Mouse (Mus musculus) adrenal gland, postnatal 25 days (tissue): ENCODE data around the gene Pde4a. TPM values are rescaled to one million over a fixed set of nuclear protein-coding genes. Genes with fewer than 3 reads are reported as not detected.

Experiments used
- DNase-seq: peaks from one replicate; pipeline ENCODE4 v3.0.0; 2021; ENCODE audit warnings: mixed read lengths
- long read RNA-seq: library from polyadenylated mRNA; stranded (forward); transcript quantifications from one replicate; pipeline ENCODE4 v2.0.0, GENCODE M21; 2021
- total RNA-seq: library from RNA; stranded (reverse); gene quantifications from 2 replicates; pipeline ENCODE4 v1.2.3, GENCODE M21; 2021

Pde4a gene
- 12.9 and 13.1 TPM in 2 replicates for total RNA-seq
- long read RNA-seq, full-length matches to known transcripts = 5 of 9 reads
- long read RNA-seq, partial matches to known transcripts = 0 of 9 reads
- long read RNA-seq, other reads (novel, unspliced or antisense) = 4 of 9 reads

DNA sequence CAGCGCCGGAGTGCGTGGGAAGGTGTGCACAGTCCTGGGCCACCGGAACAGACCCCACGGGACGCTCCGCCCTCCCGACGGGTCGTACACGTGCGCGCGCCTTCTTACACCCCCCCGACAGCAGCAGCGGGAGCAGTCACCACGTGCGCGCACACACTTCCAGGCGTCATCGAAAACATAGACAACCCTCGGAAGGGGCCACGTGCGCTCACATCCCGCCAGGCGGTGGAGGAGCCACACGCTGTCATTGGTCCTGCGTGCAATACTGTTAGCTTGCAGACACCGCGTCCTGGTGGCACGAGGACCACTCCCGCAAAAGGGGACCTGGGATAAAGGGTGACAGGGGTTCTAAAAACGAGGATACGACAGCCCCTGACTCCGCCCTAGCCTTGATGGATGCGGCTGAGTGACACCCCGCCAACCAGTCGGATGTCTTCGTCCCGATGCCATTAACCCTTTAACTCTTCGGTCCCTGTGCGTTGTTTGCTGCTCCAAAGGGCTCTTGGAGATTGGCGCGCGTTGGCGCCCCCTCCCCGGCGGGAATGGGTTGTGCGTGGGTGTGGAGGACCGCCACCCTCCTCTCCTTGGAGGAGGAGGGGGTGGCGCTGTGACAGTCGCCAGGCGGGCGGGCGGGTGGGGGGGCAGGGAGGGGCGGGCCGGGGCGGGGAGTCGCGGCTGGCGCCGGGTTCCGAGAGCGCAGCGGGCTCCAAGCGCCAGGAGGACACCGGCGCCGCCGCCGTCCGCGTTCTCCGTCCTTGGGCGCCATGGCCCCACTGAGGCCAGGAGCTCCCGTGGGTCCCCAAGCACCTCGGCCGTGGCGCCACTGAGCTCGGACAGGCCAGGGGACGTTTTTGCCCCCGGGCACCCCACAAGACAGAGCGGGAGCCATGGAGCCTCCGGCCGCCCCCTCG is at the start of gene Pde4a:
Pde4a (plus strand) TSS at position 674 of the 911 bp plus-strand sequence.
- DNase-seq = peak; percentile 36

DNA sequence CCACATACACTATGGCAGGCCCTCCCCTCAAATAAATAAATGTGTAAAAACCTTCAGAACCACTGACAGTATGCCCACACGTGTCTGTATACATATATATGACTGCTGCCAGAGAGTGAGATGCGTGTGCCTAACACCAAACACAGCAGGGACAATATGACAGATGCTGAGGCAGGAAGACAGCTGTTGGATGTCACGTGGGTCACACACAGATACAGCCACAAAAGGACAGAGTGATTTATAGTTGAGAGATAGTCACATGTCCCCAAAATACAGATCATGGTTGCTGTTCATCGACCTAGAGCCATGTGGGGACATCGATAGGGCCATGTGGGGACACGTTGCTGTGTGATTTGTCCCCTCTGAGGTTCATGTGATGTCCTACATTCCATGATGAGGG is 48.4 kb upstream of the Pde4a start:
- DNase-seq = no peak

DNA sequence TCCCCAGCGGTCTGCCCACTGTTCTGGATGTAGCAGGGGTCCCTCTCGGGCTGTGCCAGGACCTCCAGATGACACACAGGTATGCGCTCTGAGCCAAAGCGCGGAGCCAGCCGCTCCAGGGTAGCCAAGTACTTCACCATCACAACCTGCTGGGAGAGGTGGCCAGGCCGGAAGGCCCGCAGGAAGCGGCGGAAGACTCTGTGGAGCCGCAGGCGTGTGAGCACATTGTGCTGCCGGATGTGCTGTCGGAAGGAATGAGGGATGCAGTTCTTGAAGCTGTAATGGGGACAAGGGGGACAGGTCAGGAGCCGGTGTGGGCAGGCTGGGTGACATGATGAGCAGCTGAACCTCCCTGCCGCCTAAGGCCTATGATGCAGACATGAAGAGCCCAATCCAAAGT is 44.0 kb upstream of the Pde4a start:
- no peak for DNase-seq

DNA sequence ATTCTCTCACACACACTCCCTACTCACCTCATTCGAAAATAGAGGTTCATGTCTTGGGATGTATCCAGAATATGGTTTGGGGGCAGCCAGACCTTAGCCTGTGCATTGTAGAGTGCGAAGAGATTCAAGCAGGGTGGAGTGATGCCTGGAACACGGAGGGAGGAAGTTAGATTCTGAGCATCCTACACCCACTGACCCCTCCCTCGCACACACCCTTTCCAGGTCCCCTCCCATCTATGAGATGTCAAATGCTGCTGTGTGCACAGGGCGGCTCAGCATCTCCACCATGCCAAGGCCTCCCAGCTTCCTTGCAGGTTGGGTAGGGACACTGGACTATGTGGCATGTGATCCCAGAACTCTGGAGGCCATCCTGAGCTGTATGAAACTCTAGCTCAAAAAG is 40.7 kb upstream of the Pde4a start:
- no peak for DNase-seq

DNA sequence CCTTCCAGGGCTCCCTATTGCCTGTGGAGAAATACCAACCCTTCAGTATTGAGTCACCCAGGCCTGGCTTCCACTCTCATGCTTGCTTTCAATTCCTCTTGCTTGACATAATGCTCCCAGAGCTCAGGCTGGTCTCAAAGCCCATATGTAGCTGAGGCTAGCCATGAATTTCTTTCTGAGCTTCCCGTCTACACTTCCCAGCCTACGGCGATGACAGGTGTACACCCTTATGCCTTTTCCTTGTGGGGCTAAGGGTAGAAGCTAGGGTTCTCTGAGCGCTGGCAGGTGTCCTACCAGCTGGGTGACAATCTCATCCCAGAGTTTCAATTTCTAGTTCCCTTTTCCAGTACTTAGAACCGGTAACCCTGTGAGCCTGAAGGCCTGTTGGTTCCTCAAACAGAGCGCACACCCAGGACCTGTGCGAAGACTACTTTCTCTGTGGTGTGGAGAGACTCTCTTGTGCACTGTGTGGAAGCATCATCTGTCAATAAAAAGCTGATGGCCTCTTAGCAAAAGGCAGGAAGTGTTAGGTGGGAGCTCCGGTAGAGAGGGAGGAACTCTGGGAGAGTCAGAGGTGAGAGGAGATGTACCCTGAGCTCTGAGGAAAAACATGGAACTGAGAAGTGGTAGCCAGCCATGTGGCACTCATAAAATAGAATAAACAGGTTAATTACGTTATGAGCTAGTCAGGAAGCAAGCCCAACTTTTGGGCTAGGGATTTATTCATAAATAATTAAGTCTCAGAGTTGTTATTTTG is 39.8 kb upstream of the Pde4a start:
- no peak for DNase-seq

DNA sequence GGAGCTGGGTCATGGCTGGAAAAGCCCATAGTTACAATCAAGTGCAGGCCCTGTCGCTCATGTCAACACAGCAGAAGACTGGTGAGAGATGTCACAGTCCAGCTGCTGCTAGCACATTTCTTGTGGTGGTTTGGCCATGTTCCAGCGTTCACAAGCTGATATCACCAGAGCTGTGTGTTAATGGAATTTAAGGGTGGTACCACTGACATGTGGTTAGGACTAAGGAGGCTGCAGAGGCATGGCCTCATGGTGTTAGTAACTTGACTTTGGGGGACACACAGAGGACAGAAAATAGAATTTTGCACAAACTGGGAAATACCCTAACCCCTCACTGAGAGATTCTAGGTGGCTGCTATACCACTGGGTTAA is 39.3 kb upstream of the Pde4a start:
- no peak for DNase-seq

DNA sequence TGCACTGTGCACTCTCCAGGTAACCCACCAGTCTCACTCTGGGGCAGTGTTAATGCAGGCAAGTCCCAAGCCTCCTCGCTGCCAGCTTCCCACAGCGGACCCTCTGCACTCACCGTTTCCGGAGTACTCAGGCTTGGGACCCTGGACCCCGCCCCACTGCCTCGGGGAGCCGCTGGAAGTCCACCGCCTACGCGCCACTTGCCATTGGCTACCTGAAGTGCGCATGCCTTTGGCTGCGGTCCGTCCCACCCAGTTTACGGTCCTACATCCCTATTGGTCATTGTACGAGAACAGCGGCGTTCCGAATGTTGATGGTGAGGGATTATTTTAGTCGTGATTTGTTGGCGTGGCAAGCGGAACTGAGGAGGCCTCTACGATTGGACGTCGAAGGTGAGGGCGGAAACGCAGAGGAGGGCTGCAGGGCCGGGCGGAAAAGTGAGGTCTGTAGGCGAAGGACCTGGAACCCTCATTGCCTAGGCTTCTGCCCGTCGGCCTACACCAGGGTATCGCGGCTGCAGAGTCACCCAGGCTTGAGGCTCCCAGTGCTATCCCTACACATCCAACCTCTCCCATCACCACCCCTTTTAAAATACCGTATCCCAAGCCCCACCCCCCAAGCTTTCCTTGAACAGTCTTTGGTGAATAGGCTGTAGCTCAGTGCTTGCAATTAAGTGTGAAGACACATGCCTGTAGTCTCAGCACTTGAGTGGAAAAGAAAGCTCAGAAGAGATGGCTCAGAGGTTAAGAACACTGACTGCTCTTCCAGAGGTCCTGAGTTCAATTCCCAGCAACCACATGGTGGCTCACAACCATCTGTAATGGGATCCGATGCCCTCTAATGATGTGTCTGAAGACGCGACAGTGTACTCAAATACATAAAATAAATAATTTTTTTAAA is 34.2 kb upstream of the Pde4a start, which contains the start of gene Tyk2:
Tyk2 (minus strand) TSS at position 185 of the 898 bp plus-strand sequence.
- peak; percentile 89 for DNase-seq

DNA sequence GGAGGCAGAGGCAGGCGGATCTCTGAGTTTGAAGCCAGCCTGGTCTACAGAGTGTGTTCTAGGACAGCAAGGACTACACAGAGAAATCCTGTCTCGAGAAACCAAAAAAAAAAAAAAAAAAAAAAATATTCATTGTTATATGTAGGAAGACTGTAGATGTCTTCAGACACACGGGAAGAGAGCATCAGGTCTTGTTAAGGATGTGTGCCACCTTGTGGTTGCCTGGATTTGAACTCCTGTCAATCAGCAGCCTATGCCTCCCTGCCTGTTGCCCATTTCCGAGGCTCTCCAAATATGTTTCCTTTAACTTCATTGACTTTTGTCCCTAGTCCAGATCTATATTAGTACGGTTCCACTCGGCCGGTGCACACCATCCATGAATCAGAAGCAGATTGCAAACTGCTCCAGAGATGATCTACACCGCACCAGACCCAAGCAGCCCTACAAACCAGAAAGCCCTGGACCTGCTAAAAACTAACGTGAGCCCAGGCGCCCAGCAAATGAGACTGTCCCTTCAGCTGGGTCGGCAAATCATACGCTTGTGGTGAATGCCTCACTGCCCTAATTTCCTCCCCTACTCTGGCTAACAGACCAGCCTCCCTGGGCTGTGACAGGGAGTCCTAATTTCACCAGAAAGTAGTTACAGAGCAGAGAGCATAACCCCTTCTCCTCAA is 33.3 kb upstream of the Pde4a start:
- DNase-seq = no peak

DNA sequence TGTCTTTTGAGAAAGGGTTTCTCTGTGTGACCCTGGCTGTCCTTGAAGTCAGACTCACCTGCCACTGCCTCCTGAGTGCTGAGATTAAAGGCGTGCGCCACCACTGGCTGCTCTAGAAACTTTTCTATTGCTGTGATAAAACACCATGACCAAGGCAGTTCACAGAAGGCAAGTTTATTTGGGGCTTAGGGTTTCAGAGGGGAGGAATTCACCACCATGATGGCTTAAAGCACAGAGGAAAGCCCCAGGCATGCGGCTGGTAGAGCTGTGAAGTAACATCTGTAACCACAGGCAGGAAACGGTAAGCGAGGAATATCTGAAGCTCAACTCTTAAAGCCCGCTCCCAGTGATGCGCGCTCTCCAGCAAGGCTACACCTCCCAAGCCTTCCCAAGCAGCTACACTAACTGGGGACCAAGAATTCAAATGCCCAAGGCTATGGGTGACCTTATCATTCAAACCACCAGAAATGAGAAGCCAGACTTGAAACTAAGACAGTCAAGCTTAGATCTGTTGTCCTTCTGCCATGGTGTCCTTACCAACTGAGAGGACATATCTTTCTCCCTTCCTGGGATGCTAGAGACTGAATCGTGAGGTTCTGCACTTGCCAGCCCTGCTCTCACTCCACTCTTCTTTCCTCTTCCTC is 32.3 kb upstream of the Pde4a start:
- no peak for DNase-seq

DNA sequence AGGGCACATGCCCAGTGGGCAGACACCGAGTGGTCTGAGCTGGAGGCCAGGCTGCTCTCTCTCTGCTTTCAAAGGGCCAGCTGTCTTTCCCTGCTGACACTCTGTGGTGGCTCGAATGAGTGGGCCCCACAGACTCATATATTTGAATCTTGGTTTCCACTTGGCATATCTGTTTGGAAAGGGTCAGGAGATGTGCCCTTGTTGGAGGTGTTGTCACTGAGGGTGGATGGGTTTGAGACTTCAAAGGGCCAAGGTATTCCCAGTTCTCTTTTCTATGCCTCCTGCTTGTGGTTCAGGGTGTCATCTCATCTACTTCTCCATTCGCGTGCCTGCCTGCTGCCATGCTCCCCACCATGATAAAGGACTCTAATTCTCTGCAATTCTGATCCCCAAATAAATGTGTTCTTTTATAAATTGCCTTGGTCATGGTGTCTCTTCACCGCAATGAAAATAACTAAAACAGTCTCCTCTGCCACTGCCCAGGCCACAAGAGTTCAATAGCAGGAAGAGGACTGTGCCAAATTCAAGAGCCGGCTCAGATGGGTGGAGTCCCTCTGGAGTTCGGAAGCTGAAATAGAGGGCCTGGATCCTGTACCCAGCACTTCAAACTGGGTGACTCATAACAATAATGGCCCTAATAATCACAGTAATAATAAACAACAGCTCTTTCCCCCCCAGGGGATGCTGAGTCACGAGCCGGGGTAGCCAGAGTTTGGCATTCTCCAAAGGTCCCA is 30.8 kb upstream of the Pde4a start:
- DNase-seq = peak; percentile 26

DNA sequence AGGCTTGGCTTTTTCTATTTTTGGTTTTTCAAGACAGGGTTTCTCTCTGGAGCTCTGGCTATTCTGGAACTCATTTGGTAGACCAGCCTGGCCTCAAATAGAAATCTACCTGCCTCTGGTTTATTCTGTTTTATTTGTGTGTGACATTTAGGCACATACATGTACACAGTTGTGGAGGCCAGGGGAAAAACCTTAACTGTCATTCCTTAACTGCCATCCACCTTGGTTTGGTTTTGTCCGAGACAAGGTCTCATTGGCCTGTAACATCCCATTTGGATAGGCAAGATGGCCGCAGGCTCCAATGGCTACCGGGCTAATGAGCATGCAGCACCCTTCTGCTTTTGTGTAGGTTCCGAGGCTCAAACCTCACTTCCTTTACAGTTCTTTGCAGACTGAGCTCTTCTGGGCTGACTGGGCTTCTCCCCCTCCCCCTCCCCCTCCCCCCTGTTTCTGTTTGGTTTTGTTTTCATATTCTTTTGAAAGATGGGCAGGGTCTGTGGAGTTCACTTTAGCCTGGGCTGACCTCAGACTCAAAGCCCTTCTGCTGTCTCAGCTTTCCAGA is 30.1 kb upstream of the Pde4a start:
- DNase-seq = no peak

DNA sequence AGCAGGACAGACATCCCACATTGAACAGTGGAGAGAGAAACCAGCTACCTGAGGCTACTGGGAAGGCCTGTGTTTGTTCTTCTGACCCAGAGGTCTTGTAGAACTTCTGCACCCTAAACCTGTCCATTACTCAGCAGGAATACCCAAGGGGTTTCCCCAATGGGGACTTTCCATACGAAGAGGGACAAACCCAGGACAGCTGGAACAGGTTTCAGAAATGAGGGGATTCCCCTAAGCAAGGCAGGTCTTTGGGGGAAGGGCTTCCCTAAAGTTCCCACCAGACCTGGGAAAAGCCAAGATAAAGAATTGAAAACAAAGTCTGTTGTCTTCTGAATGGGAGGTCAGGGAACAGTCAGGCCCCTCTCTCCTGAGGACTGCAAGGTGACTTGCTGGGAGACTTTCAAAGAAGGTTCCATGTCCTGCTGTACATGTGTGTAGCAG is 29.6 kb upstream of the Pde4a start:
- DNase-seq = no peak

DNA sequence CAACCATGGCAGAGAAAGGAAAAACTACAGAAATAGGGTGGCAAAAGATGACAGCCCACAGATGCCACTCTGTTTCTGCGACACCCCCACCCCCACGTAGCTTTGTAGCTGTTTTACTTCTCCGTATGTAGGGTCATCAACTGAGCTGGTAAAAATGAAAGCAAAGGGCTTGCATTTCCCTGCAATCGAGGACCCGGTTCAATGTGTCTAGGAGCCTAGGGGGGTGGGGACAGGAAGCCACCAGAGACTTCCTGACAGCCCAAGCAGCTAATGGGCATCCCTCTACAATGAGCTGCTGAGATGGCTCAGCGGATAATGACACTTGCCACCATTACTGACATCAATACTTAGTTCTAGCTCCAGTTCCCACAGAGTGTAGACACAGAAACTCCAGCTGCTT is 29.1 kb upstream of the Pde4a start:
- DNase-seq = no peak

DNA sequence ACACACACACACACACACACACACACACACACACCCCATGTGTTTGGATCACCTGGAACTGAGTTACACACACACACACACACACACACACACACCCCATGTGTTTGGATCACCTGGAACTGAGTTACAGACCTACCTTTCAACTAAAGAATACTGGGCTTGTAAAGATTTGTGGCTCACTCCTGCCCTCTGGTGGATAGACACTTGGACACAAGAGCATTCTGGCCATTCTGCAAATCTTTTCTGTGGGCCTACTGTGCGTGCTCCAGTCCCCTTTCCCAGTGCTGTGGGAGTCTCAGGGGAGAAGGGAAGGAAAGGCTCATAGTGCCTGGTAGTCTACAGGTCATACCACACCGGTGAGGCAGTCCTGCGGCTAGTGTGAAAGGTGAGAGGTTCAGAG is 28.3 kb upstream of the Pde4a start:
- DNase-seq = peak; percentile 49

DNA sequence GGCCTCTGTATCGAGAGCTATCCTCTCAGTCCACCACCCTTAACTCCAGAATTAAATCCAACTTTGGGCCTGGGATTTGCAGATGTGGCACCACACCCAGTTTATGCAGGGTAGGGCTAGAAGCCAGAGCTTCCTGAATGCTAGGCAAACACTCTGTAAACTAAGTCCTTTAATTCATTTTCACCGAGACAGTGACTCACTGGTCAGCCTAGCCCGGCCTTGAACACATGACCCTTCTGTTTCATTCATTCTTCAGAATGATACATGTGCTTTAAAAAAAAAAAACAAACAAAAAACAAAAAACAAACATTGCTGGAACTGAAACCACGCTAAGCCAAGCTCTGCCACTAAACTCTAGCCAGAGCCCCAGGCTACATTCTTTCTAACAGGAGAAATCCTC is 27.1 kb upstream of the Pde4a start:
- no peak for DNase-seq

DNA sequence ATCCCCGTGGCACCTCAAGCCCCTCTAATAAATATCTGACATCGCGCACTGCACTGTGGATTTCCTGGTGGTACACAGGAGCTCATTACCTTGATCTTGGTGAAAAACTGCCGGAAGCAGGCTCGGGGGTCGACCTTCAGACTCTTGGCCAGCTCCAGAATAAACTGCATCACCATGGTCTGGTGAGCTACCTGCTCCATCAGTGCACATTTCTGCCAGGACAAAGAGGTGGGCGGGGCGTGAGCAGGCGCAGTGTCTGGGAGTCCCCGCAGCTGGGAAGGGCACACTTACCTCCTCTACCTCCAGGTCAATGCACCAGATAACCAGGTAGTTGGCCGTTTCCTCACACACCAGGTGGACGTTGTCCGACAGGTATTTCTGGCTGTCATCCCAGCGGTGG is 23.6 kb upstream of the Pde4a start:
- no peak for DNase-seq

DNA sequence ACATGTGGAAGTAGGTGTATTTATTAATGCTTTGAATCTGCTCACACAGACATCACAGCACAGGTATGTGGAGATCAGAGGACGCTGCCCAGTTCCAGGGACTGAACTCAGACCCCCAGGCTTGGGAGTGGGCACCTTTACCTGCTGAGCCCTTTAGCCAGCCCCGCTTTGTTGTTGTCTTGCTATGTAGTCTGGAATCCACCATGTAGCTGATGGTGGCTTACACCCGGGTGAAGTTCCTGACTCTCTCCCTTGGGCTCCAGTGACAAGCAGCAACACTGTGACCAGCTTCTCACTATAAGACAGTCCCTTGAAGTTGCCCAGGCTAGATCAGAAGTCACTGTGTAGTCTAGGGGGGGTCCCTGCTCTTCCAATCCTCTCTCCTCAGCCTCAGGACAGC is 21.2 kb upstream of the Pde4a start:
- DNase-seq = no peak

DNA sequence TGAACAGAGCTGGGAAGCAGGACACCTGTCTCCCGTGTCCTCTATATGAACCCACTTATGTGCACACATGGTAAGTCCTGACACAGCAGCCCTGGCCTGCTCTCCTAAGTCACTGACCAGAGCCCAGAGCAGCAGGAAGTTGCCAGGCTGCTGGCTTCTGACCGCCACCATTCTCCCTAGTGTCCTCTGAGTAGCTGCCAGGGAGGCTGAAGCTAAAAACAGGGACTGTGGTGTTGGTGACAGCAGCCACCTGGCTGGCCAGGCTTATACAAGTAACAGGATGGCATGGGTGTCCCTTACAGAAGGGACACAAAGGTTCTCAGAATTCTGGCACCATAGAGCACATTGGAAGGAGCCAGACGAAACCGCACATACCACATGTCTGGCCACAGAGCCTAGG is 20.1 kb upstream of the Pde4a start:
- no peak for DNase-seq

DNA sequence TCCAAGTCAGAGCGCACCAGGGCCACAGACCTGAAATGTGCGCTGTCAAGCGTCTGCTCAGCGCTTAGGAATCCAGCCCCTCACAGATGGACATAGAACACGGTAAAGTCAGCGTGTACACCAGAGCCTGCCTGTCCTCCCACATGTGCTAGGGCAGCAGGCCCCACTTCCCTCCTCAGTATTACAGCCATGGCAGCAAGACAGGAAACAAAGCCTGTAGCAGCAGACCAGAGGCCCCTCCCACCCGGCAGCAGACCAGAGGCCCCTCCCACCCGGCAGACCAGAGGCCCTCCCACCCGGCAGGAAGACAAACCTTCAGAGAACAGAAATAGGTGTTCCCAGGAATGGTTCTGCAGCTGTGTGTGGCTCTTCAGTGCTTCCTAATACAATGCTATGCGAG is 18.8 kb upstream of the Pde4a start:
- no peak for DNase-seq

DNA sequence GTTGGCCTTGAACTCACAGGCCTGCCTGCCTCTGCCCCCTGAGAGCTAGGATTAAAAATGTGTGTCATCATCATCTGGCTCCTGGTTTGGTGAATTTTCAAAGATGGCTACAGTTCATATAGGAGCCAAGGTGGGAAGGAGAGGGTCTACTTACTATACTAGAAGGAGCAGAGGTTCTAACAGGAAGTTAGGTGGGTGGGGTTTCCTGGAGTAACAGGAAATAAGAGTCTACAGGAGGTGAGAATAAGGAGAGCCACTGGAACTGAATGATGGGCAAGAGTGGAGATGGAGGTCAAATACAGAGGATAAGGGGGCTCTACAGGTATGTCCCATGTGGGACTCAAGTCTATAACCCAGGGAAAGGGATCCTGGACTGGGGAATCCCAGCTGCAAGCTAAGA is 17.1 kb upstream of the Pde4a start:
- no peak for DNase-seq
